ENCODE assay signal across 15 mouse cellular contexts in genomic region chr6:22011546-22011945, GRCm38 (mm10).
"Had no signal": no experiment of that assay in that cellular context is flagged by ENCODE, and none has a peak within 500 bp of the region (broad histone marks: within the 10 kb centered on the region; RNA-seq: fewer than 3 reads in every experiment).

No protein-coding gene starts in this region.

- H3K4me2 ChIP-seq: midbrain, embryonic 11.5 days; midbrain, embryonic 15.5 days; neural tube, embryonic 12.5 days had no signal

- H3K9me3 ChIP-seq: limb, embryonic 10.5 days; megakaryocyte, embryonic 14.5 days; midbrain, embryonic 15.5 days; neural tube, embryonic 12.5 days had no signal

- H3K27ac ChIP-seq: layer of hippocampus, adult 2 months; limb, embryonic 10.5 days; liver, embryonic 14.5 days; macrophage; midbrain, embryonic 15.5 days; neural tube, embryonic 12.5 days had no signal

- H3K4me1 ChIP-seq: midbrain, embryonic 15.5 days; neural tube, embryonic 12.5 days had no signal

- H3K9ac ChIP-seq: liver, embryonic 14.5 days; midbrain, embryonic 15.5 days; neural tube, embryonic 12.5 days had no signal

- DNase-seq: kidney, postnatal 10 days; kidney, postnatal 4 days; lung, adult 2 months; right cerebral cortex, postnatal 4 days; spleen, adult 18-20 months; thymus, adult 18-20 months; thymus, postnatal 14 days had no signal

- H3K36me3 ChIP-seq: midbrain, embryonic 15.5 days; neural tube, embryonic 12.5 days had no signal

- H3K4me3 ChIP-seq: layer of hippocampus, adult 2 months; limb, embryonic 10.5 days; megakaryocyte, embryonic 14.5 days; midbrain, embryonic 15.5 days; neural tube, embryonic 12.5 days had no signal

- ATAC-seq: midbrain, embryonic 15.5 days had no signal

- H3K27me3 ChIP-seq: megakaryocyte, embryonic 14.5 days; midbrain, embryonic 15.5 days; neural tube, embryonic 12.5 days had no signal
